Mouse (Mus musculus) limb, embryonic 11.5 days (tissue): ENCODE data around the gene Pcdh8. TPM values are rescaled to one million over a fixed set of nuclear protein-coding genes. Genes with fewer than 3 reads are reported as not detected.
A peak's percentile ranks its signal among the peaks of the same experiment; 100 is the strongest.

Source experiments
- ATAC-seq: fragments of 200-750 bp; cut with Nextera tagmentation; 2 replicates; pipeline ENCODE4 v1.8.0; 2017; ENCODE audit warnings: low read depth; ENCODE audit not compliant: insufficient number of reproducible peaks, low FRiP score, low TSS enrichment
- DNase-seq: peaks from one replicate; pipeline ENCODE4 v3.0.0-alpha.2; 2015; ENCODE audit warnings: low spot score
- H3K27ac ChIP-seq: fragments of 300-500 bp; sonication (generic); replicated peaks from 2 replicates; pipeline ENCODE4 v1.5.1; 2014; ENCODE audit warnings: low read depth, mild to moderate bottlenecking, low read length
- H3K27me3 ChIP-seq: fragments of 300-500 bp; sonication (generic); 2 replicates; pipeline ENCODE4 v1.6.1; 2014; ENCODE audit warnings: mild to moderate bottlenecking, low read length, mixed read lengths; ENCODE audit not compliant: control insufficient read depth, insufficient read depth
- H3K36me3 ChIP-seq: fragments of 300-500 bp; sonication (generic); 2 replicates; pipeline ENCODE4 v1.6.1; 2014; ENCODE audit warnings: mild to moderate bottlenecking, low read length, moderate library complexity, mixed read lengths; ENCODE audit not compliant: control insufficient read depth, insufficient read depth
- H3K4me1 ChIP-seq: fragments of 300-500 bp; sonication (generic); 2 replicates; pipeline ENCODE4 v1.6.1; 2014; ENCODE audit warnings: low read length, mixed read lengths; ENCODE audit not compliant: control insufficient read depth, insufficient read depth
- H3K4me2 ChIP-seq: fragments of 300-500 bp; sonication (generic); 2 replicates; pipeline ENCODE4 v1.6.1; 2014; ENCODE audit warnings: low read depth, mild to moderate bottlenecking, moderate library complexity; ENCODE audit not compliant: severe bottlenecking
- H3K4me3 ChIP-seq: fragments of 300-500 bp; sonication (generic); 2 replicates; pipeline ENCODE4 v1.5.1; 2014; ENCODE audit warnings: low read depth, low read length
- H3K9ac ChIP-seq: fragments of 300-500 bp; sonication (generic); 2 replicates; pipeline ENCODE4 v1.6.1; 2014; ENCODE audit warnings: mild to moderate bottlenecking, low read length
- H3K9me3 ChIP-seq: fragments of 300-500 bp; sonication (generic); 2 replicates; pipeline ENCODE4 v1.6.1; 2016; ENCODE audit warnings: low read length; ENCODE audit not compliant: control insufficient read depth
- WGBS: fragments of 180-500 bp; shearing (Covaris S2); extraction: QIAGEN DNeasy Blood & Tissue Kit; methylation state at CpG from one replicate; pipeline ENCODE4 v1.1.7; 2014; 5-methylcytosine and 5-hydroxymethylcytosine counted together
- microRNA counts: library from miRNA; unstranded; fragments of <30 nt; microRNA quantifications from one replicate; lab custom pipeline; 2016
- microRNA-seq: library from miRNA; unstranded; fragments of <30 nt; microRNA quantifications from one replicate; pipeline ENCODE4, GENCODE M21; 2016
- polyA plus RNA-seq: library from polyadenylated mRNA; unstranded; fragments of >200 nt; fragmentation: Nextera tagmentation; extraction: Ambion mirVana; gene quantifications from 2 replicates; pipeline ENCODE4 v1.2.1, GENCODE M21; 2014

Pcdh8 gene
- polyA plus RNA-seq, 1 experiment from 2014 or later: 3.5 TPM

DNA sequence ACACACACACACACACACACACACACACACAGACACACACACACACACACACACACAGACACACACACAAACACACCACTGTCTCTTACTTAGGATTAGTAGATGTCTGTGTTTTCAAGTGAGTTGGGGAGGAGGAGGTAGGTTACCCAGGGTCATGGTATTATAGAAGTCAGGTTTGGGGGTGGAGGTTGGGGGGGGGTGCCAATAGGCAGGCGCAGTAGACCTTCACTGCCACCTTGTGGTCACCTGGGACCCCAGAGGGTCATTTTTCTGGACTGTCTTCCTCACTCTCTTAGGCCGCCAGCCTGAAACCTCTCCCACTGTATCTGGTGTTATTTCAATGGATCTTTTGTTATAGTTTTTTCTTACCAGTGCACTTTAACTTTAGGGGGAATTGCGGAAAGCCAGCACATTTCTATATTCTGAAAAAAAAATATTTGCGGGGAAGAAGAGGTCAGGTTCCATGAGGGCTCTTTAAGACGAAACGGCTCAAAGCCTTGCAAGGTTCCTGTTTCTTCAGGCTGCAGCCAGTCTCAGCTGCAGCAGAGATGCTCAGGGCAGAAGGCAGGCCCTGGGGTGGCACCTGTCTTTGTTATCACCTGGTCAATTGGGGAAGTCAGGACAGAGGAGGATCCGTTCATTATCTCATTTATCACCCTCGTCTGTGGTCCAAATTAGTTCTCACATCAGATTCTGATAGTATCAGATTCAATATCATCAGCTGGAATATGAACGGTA, 33.3 kb downstream of the Pcdh8 start:
- Histone ChIP-seq H3K9me3 (no peaks in the 10 kb centered on the region), H3K4me2 (no peak overlapping the region), H3K4me1 (peaks cover 5% of the 10 kb centered on the region; the same call in 1 of the 2 replicates), H3K27ac (no peak overlapping the region), H3K36me3 (no peaks in the 10 kb centered on the region), H3K4me3 (no peak overlapping the region), H3K27me3 (no peaks in the 10 kb centered on the region), H3K9ac (no peak overlapping the region)
- WGBS: 64% methylated on average over 9 of the region's 9 CpGs
- DNase-seq (peak; percentile 59), ATAC-seq (no peak)

DNA sequence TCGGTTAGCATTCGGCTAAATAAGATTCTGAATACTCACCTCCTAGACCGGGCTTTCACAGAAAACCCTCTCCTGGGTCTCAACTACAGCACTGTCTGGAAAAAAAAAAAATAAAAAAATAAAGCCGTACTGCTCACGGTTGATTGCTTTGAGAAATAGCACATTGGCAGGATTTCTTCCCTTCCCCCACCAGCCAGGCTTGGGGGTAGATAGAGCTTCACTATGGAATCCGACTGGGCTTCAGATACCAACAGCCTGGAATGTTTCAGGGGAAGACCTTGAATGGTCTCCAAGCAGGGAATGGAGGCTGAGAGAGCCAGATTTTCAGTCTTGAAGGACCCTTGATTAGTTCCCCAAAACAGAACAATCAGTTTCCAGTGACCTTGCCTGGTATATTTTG, 34.3 kb downstream of the Pcdh8 start:
- H3K9ac ChIP-seq: no peak overlapping the region
- no peaks in the 10 kb centered on the region for H3K27me3 ChIP-seq
- no peak for DNase-seq
- no peak overlapping the region for H3K4me3 ChIP-seq
- H3K4me1 ChIP-seq: peaks cover 5% of the 10 kb centered on the region; the same call in 1 of the 2 replicates
- H3K36me3 ChIP-seq: no peaks in the 10 kb centered on the region
- ATAC-seq: no peak
- H3K27ac ChIP-seq: no peak overlapping the region
- H3K9me3 ChIP-seq: no peaks in the 10 kb centered on the region
- no peak overlapping the region for H3K4me2 ChIP-seq
- WGBS: 80% methylated on average over 6 of the region's 6 CpGs

DNA sequence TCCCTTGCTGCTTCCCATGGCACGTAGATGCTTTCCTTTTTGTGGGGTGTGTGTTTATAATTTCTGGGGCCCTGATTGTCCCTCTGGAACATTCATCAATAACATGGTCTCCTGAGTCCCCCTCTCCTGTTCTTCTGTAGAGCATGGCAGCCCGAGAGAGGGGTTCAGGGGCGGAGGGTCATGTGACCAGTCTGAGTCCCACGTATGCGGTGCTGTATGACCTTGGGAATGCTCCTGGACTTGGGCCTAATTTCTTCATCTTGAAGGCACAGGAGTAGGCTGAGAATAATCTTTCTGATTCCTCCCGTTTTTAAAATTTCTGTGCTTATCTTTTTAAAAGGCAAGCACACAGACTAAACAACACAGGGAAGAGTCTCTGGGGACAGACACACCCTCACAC, 37.6 kb downstream of the Pcdh8 start:
- Histone ChIP-seq H3K4me1 (no peaks in the 10 kb centered on the region), H3K9ac (no peak overlapping the region), H3K36me3 (no peaks in the 10 kb centered on the region), H3K27ac (no peak overlapping the region), H3K9me3 (no peaks in the 10 kb centered on the region), H3K4me3 (no peak overlapping the region), H3K27me3 (no peaks in the 10 kb centered on the region), H3K4me2 (no peak overlapping the region)
- ATAC-seq (no peak), DNase-seq (no peak)
- WGBS: 77% methylated on average over 6 of the region's 6 CpGs

DNA sequence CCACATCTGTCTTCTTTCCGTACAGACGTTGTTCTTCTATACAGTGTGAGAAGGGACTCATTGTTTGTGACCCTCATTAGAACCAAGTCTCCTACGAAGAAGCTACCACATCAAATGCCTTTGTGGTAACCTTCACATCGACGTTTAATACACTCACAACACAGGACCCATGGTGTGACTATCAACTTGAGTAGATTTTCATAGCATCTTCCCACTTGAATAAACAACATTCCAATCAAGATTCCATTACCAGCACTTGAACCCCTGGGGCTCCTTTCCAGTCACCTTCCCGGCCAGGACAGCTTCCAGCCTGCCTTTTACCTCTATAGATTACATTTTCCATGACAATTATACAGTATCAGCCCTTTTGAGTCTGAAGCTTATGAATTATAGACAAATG, 42.3 kb downstream of the Pcdh8 start:
- DNase-seq (no peak), ATAC-seq (no peak)
- H3K4me3 ChIP-seq: no peak overlapping the region
- H3K27ac ChIP-seq: no peak overlapping the region
- no peaks in the 10 kb centered on the region for H3K27me3 ChIP-seq
- no peak overlapping the region for H3K9ac ChIP-seq
- H3K4me1 ChIP-seq: no peaks in the 10 kb centered on the region
- WGBS: 77% methylated on average over 6 of the region's 6 CpGs
- H3K4me2 ChIP-seq: no peak overlapping the region
- no peaks in the 10 kb centered on the region for H3K9me3 ChIP-seq
- H3K36me3 ChIP-seq: no peaks in the 10 kb centered on the region

DNA sequence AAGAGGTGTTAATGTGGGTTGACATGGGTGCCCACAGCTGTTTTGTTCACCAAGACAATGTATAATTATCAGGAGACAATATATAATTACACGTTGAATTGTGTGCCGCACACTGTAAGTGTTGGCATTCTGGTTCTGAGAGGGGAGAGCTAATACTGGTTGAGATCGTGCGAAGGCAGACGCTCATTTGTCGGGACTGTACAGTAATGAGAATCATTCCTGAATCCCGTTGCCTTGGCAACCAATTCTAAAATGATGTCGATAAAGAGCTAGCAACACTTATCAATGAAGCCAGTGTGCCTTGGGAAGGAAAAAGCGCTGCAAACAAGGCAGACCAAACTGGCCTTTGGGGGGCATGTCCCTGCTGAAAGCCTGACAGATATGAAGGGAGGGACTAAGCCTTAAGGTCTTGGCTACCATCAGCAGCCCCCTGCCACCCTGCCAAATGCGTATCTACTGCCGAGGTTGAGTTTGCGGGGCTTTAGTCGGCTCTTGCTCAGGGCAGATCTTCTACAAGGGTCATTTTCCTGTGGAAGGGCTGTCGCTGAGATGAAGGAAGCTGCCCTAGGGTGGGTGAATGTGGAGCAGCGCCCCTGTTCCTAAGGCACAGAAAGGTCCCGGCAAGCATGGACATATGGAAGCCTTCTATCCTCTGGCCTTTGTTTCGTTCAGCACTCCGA, 47.0 kb downstream of the Pcdh8 start:
- DNase-seq (no peak), ATAC-seq (no peak)
- Histone ChIP-seq H3K27me3 (no peaks in the 10 kb centered on the region), H3K4me1 (no peaks in the 10 kb centered on the region), H3K36me3 (no peaks in the 10 kb centered on the region), H3K4me3 (no peak overlapping the region), H3K27ac (no peak overlapping the region), H3K4me2 (no peak overlapping the region), H3K9ac (no peak overlapping the region), H3K9me3 (no peaks in the 10 kb centered on the region)
- 84% methylated on average over 18 of the region's 18 CpGs for WGBS

DNA sequence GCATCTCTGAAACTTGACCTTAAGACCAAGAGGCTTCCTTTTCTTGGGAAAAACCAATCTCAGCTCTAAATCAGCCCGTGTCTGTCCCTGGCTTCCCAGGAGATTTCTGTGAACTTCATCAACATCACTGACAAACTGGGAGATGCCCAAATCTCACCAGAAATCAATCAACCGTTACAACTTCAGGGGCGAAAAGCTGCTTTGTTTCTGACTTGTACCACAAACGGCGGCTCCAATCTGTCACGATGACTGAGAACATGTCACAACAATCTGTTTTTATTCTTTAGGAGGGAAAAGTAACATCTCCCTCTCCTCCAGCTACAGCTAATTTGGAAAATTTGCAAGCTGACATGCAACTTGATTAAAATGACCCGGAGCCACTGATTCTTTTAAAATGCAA, 48.9 kb downstream of the Pcdh8 start:
- H3K9ac ChIP-seq: no peak overlapping the region
- 77% methylated on average over 7 of the region's 7 CpGs for WGBS
- no peak overlapping the region for H3K4me2 ChIP-seq
- H3K27ac ChIP-seq: no peak overlapping the region
- peaks cover 3% of the 10 kb centered on the region; the same call in 1 of the 2 replicates for H3K4me1 ChIP-seq
- no peak overlapping the region for H3K4me3 ChIP-seq
- no peak for DNase-seq
- H3K27me3 ChIP-seq: no peaks in the 10 kb centered on the region
- H3K9me3 ChIP-seq: no peaks in the 10 kb centered on the region
- H3K36me3 ChIP-seq: no peaks in the 10 kb centered on the region
- ATAC-seq: no peak

MicroRNAs within 50 kb of the gene (microRNA counts, 519-probe panel; counts per million panel counts)
- not detected for microRNA mmu-miR-759 (lab: Ali Mortazavi, UCI)

Small RNA genes within 50 kb of the gene (microRNA-seq; reads per million reads assigned to microRNA genes)
- not detected for gene Mir759

Other genes starting within 250 kb of the Pcdh8 start
- 161 and 165 TPM in 2 replicates for gene Sugt1, start 183.6 kb downstream of the Pcdh8 start, polyA plus RNA-seq
- gene Cnmd, start 109.1 kb downstream of the Pcdh8 start, polyA plus RNA-seq: 15.2 and 18.9 TPM in 2 replicates
- gene Olfm4, start 212.8 kb upstream of the Pcdh8 start, polyA plus RNA-seq: 0.33 and 0.55 TPM in 2 replicates